In the genomic region with DNA sequence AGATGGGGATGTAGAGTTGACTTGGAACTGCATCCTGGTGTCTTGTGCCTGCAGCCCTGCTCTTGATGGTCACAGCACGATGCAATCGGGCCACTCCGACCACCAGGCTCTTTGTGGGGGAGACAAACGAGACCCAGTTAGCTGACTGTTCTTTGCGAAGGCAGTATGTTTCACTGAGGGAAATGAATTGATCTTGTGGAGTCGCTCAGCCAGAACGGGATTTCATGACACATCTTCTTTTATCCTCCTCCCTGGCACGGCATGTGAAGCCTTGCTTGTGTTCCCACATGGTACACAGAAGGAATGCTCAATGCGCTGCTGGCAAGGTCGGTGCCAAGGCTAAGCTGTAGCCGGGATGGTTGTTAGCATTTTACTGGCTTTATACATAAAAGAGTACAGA, we compare ENCODE assay signal across 11 mouse cellular contexts.
A peak's percentile ranks its signal among the peaks of the same experiment; 100 is the strongest.
DNase-seq lines count a peak whose midpoint lies in the region; ATAC-seq lines count a peak whose summit lies in the region.
"Had no signal": no experiment of that assay in that cellular context is flagged by ENCODE, and none has a peak within 500 bp of the region (broad histone marks: within the 10 kb centered on the region; RNA-seq: fewer than 3 reads in every experiment).

No protein-coding gene starts in this region.

- no peak overlapping the region for H3K9ac ChIP-seq in midbrain, embryonic 14.5 days (replicated peaks; ENCODE audit: low read length)
- H3K9ac ChIP-seq in midbrain, embryonic 11.5 days (ENCODE audit: low read length) = no peak overlapping the region
- no peak overlapping the region for H3K9ac ChIP-seq in kidney, embryonic 14.5 days (ENCODE audit: low read depth, low read length)
- H3K9ac ChIP-seq: liver, embryonic 13.5 days; midbrain, embryonic 12.5 days had no signal

- 50% methylated on average over 11 of the region's 11 CpGs for WGBS in midbrain, embryonic 14.5 days
- 80% methylated on average over 11 of the region's 11 CpGs for WGBS in midbrain, embryonic 11.5 days
- 73% methylated on average over 11 of the region's 11 CpGs for WGBS in kidney, embryonic 14.5 days
- WGBS in heart, embryonic 10.5 days = 90% methylated on average over 11 of the region's 11 CpGs

- H3K4me2 ChIP-seq in midbrain, embryonic 14.5 days (ENCODE audit: low read length) = no peak overlapping the region
- H3K4me2 ChIP-seq in midbrain, embryonic 11.5 days = no peak overlapping the region
- no peak overlapping the region for H3K4me2 ChIP-seq in kidney, embryonic 14.5 days (replicated peaks; ENCODE audit: low read depth, low read length)
- H3K4me2 ChIP-seq: liver, embryonic 13.5 days; midbrain, embryonic 12.5 days had no signal

- H3K36me3 ChIP-seq in midbrain, embryonic 14.5 days (ENCODE audit: control insufficient read depth, insufficient read depth, low read length) = no peaks in the 10 kb centered on the region
- H3K36me3 ChIP-seq in midbrain, embryonic 11.5 days (ENCODE audit: control insufficient read depth, insufficient read depth, low read length) = no peaks in the 10 kb centered on the region
- no peaks in the 10 kb centered on the region for H3K36me3 ChIP-seq in kidney, embryonic 14.5 days (ENCODE audit: control insufficient read depth, insufficient read depth, low read length)
- H3K36me3 ChIP-seq in heart, embryonic 10.5 days = no peaks in the 10 kb centered on the region
- H3K36me3 ChIP-seq: liver, embryonic 13.5 days; midbrain, embryonic 12.5 days had no signal

- intact Hi-C loops in heart, postnatal 25 days (cut with DNase I) = no loop called here

- 0 out of 2 replicates have a peak overlapping the region, but pooled peaks have one; percentile 43 for H3K27ac ChIP-seq in midbrain, embryonic 14.5 days (replicated peaks; ENCODE audit: low read depth, low read length)
- H3K27ac ChIP-seq in midbrain, embryonic 11.5 days (ENCODE audit: low read depth, low read length) = no peak overlapping the region
- no peak overlapping the region for H3K27ac ChIP-seq in kidney, embryonic 14.5 days (ENCODE audit: low read depth, low read length)
- no peak overlapping the region for H3K27ac ChIP-seq in heart, embryonic 10.5 days
- H3K27ac ChIP-seq: liver, embryonic 13.5 days; midbrain, embryonic 12.5 days had no signal

- H3K4me1 ChIP-seq in midbrain, embryonic 14.5 days (ENCODE audit: control insufficient read depth, insufficient read depth, low read length) = no peaks in the 10 kb centered on the region
- no peaks in the 10 kb centered on the region for H3K4me1 ChIP-seq in midbrain, embryonic 11.5 days (ENCODE audit: control insufficient read depth, insufficient read depth, low read length)
- no peaks in the 10 kb centered on the region for H3K4me1 ChIP-seq in kidney, embryonic 14.5 days (ENCODE audit: control insufficient read depth, insufficient read depth, low read length)
- H3K4me1 ChIP-seq in heart, embryonic 10.5 days = peaks cover 17% of the 10 kb centered on the region
- H3K4me1 ChIP-seq: liver, embryonic 13.5 days; midbrain, embryonic 12.5 days had no signal

- peak; percentile 64; the same call in 1 of the 2 replicates for ATAC-seq in midbrain, embryonic 14.5 days (ENCODE audit: low FRiP score, low TSS enrichment)
- no peak for ATAC-seq in midbrain, embryonic 11.5 days (ENCODE audit: low FRiP score)
- no peak for ATAC-seq in kidney, embryonic 14.5 days (ENCODE audit: low FRiP score, low TSS enrichment)

- no peaks in the 10 kb centered on the region for H3K27me3 ChIP-seq in midbrain, embryonic 14.5 days (ENCODE audit: control insufficient read depth, insufficient read depth, low read length)
- H3K27me3 ChIP-seq in midbrain, embryonic 11.5 days (ENCODE audit: control insufficient read depth, insufficient read depth, low read length) = no peaks in the 10 kb centered on the region
- H3K27me3 ChIP-seq in kidney, embryonic 14.5 days (ENCODE audit: control insufficient read depth, insufficient read depth, low read length) = no peaks in the 10 kb centered on the region
- no peaks in the 10 kb centered on the region for H3K27me3 ChIP-seq in heart, embryonic 10.5 days (ENCODE audit: insufficient read depth, poor library complexity, severe bottlenecking)
- H3K27me3 ChIP-seq: liver, embryonic 13.5 days; midbrain, embryonic 12.5 days had no signal

- DNase-seq in midbrain, embryonic 14.5 days = peak; percentile 71
- DNase-seq in midbrain, embryonic 11.5 days (ENCODE audit: low spot score, missing footprints) = no peak
- DNase-seq in cerebellum, postnatal 25 days = peak; percentile 56 to 59
- DNase-seq in layer of hippocampus, postnatal 10 days (ENCODE audit: low spot score in 2 of 2) = peak; percentile 56 to 64
- DNase-seq in right cerebral cortex, postnatal 25 days = peak; percentile 52
- no peak for DNase-seq in heart, postnatal 25 days (ENCODE audit: low spot score)
- DNase-seq in heart, embryonic 10.5 days (ENCODE audit: low spot score) = no peak
- DNase-seq: kidney, adult 11 months; liver, embryonic 13.5 days had no signal

- no peak overlapping the region for H3K4me3 ChIP-seq in midbrain, embryonic 14.5 days (replicated peaks; ENCODE audit: low read depth, low read length)
- H3K4me3 ChIP-seq in midbrain, embryonic 11.5 days (ENCODE audit: low read depth, low read length) = no peak overlapping the region
- H3K4me3 ChIP-seq in kidney, embryonic 14.5 days (ENCODE audit: low read length) = no peak overlapping the region
- no peak overlapping the region for H3K4me3 ChIP-seq in heart, embryonic 10.5 days
- H3K4me3 ChIP-seq: liver, embryonic 13.5 days; midbrain, embryonic 12.5 days had no signal

- peaks cover 11% of the 10 kb centered on the region for H3K9me3 ChIP-seq in midbrain, embryonic 14.5 days (ENCODE audit: control insufficient read depth, low read length)
- H3K9me3 ChIP-seq in midbrain, embryonic 11.5 days (ENCODE audit: control insufficient read depth, low read length) = 0 out of 2 replicates have a peak, but pooled peaks cover 4% of the 10 kb centered on the region
- no peaks in the 10 kb centered on the region for H3K9me3 ChIP-seq in kidney, embryonic 14.5 days (ENCODE audit: control insufficient read depth, low read length)
- no peaks in the 10 kb centered on the region for H3K9me3 ChIP-seq in heart, embryonic 10.5 days
- H3K9me3 ChIP-seq: liver, embryonic 13.5 days had no signal

Comparison
In these comparisons a context has a peak if more than half of its experiments do, and no peak if none do; other contexts are left out.
1. DNase-seq: peak in midbrain, embryonic 14.5 days (single experiment), cerebellum, postnatal 25 days (2 of 2), layer of hippocampus, postnatal 10 days (2 of 2) and right cerebral cortex, postnatal 25 days (single experiment); none in midbrain, embryonic 11.5 days (single experiment), heart, postnatal 25 days (single experiment) and heart, embryonic 10.5 days (single experiment).